Mouse (Mus musculus) myocyte (in vitro differentiated cells): ENCODE results near the gene Ppp4r1.

ENCODE experiments used
- CEBPB ChIP-seq: IDR thresholded peaks from 2 replicates; pipeline ENCODE4 v1.6.1; 2011; ENCODE audit warnings: mild to moderate bottlenecking, moderate library complexity; ENCODE audit not compliant: poor library complexity, insufficient read depth, severe bottlenecking
- E2F4 ChIP-seq: IDR thresholded peaks from one replicate; pipeline ENCODE4 v1.6.1; 2011; ENCODE audit warnings: mild to moderate bottlenecking, control low read depth, moderate library complexity; ENCODE audit not compliant: insufficient read depth
- MAX ChIP-seq: IDR thresholded peaks from one replicate; pipeline ENCODE4 v1.6.1; 2011; ENCODE audit warnings: low read depth, mild to moderate bottlenecking, control low read depth
- MYOD1 ChIP-seq, 3 experiments: IDR thresholded peaks; one replicate each; pipeline ENCODE4 v1.6.1; 2011; ENCODE audit warnings: control low read depth in 2 of 3, low read depth in 2 of 3, mild to moderate bottlenecking in 2 of 3, moderate library complexity in 1 of 3; ENCODE audit not compliant: insufficient read length in 2 of 3, control insufficient read depth in 1 of 3
- MYOG ChIP-seq, 3 experiments: IDR thresholded peaks; one replicate each; pipeline ENCODE4 v1.6.1; 2011; ENCODE audit warnings: control low read depth in 2 of 3, low read depth in 2 of 3, mild to moderate bottlenecking in 2 of 3; ENCODE audit not compliant: insufficient read length in 2 of 3, control insufficient read depth in 1 of 3, insufficient read depth in 1 of 3
- POLR2A ChIP-seq: IDR thresholded peaks from one replicate; pipeline ENCODE4 v1.6.1; 2011; ENCODE audit warnings: low read depth, mild to moderate bottlenecking, control low read depth, moderate library complexity; ENCODE audit not compliant: insufficient read length
- POLR2AphosphoS2 ChIP-seq: IDR thresholded peaks from one replicate; pipeline ENCODE4 v1.6.1; 2011; ENCODE audit warnings: low read depth, control low read depth; ENCODE audit not compliant: insufficient read length
- REST ChIP-seq: IDR thresholded peaks from one replicate; pipeline ENCODE4 v1.6.1; 2011; ENCODE audit warnings: mild to moderate bottlenecking, control low read depth, moderate library complexity; ENCODE audit not compliant: insufficient read depth, insufficient read length
- SRF ChIP-seq: IDR thresholded peaks from one replicate; pipeline ENCODE4 v1.6.1; 2011; ENCODE audit warnings: low read depth; ENCODE audit not compliant: control insufficient read depth, insufficient read length
- TCF12 ChIP-seq: IDR thresholded peaks from one replicate; pipeline ENCODE4 v1.6.1; 2011; ENCODE audit warnings: mild to moderate bottlenecking, control low read depth; ENCODE audit not compliant: poor library complexity, insufficient read depth, severe bottlenecking
- TCF3 ChIP-seq: IDR thresholded peaks from one replicate; pipeline ENCODE4 v1.6.1; 2011; ENCODE audit warnings: low read depth, control low read depth; ENCODE audit not compliant: insufficient read length
- USF1 ChIP-seq: IDR thresholded peaks from one replicate; pipeline ENCODE4 v1.6.1; 2011; ENCODE audit warnings: low read depth, mild to moderate bottlenecking, control low read depth, moderate library complexity

GRCm38 (mm10) chr17:65850487-65850886 is 68.1 kb downstream of the Ppp4r1 start:
- TF ChIP-seq TCF3 (no peak), POLR2A (no peak), MYOG (IDR thresholded peaks at IDR 0.05; ENCODE audit: control insufficient read depth in 1 of 3, insufficient read depth in 1 of 3, insufficient read length in 2 of 3, low read depth in 2 of 3) (no peak), MAX (no peak), POLR2AphosphoS2 (peak; percentile 24), USF1 (no peak), TCF12 (no peak), E2F4 (no peak), SRF (no peak), CEBPB (no peak), MYOD1 (IDR thresholded peaks at IDR 0.05; ENCODE audit: control insufficient read depth in 1 of 3, insufficient read length in 2 of 3, low read depth in 2 of 3) (no peak), REST (no peak)
